Mouse (Mus musculus) thymus, postnatal 36 days (tissue): ENCODE measurements at regions not wholly inside any gene's neighbourhood (a gene's known extent, or its start where the extent isn't known, plus 50 kb on each side); places are given as distances from the start of the nearest gene placed in this dataset.

Source experiments
- DNase-seq, 2 experiments: peaks; one replicate each; pipeline ENCODE4 v3.0.0; 2022; ENCODE audit warnings: mixed read lengths in 2 of 2

DNA sequence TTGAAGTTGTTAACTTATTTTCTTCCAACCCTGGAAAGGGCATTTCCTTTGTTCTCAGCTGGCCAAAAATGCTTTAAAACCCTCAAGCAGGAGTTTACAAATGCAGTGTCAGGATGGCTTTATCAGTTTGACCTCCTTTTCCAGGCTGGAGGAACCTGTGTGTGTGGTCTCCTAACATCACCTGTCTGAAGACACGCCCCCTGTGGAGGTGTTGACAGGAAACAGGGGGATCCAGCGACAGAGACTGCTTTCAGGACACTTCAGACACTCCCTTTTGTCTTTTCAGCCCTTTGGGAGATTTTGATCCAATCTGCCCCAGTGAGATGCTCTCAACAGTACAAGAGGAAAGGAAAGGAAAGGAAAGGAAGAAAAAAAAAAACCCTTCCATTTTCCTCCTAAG is 202.5 kb upstream of the Jade1 start:
- DNase-seq: no peak

- DNase-seq: no peak
Observed at GRCm38 (mm10) chr3:41351786-41352185, 203.7 kb upstream of the Jade1 start.

GRCm38 (mm10) chr3:41351091-41351685 is 204.3 kb upstream of the Jade1 start:
- no peak for DNase-seq

DNA sequence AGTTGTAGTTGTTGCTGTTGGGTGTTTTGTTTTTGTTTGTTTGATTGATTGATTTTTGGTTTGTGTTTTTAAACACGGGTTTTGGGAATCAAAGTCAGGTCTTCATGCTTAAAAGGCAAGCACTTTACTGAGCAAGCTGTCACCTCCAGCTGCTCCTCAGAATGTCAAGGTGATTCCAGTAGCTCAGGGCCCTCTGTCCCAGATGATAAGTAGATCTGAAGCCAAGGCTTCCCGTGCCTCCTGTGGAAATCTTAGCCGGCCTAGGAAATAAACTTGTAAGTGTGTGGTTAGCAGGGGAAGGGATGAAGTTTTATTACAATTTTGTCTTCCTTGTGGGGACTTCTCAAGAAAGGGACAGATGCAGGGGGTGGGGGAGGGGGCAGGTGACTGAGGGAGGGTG is 205.2 kb upstream of the Jade1 start:
- no peak for DNase-seq

GRCm38 (mm10) chr3:41348795-41349194 is 206.7 kb upstream of the Jade1 start:
- DNase-seq: peak; percentile 40

- DNase-seq: no peak
Observed at GRCm38 (mm10) chr3:41346863-41347262, 208.7 kb upstream of the Jade1 start.

- DNase-seq: no peak
Observed at GRCm38 (mm10) chr3:41343431-41343830, 212.1 kb upstream of the Jade1 start.

DNA sequence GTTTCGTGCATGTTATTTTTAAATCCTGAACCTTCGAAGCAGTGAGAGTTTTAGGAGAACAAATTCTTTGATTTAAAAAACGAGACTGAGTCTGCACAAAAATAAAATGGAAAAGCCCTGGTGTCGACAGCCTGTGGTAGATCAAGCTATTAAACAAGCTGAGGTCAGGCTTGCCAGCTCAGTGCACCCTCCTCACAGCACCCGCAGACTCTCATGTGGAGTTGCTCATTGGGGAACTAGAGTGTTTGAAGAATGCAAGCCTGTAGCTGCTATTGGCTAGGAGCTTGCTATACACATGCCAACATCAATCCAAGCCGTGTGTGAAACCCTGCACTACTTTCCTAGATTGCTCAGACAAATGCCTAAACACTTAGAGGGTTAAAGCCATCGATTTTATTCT is 223.1 kb upstream of the Jade1 start:
- DNase-seq: peak in 1 of 2 experiments; percentile 10

DNA sequence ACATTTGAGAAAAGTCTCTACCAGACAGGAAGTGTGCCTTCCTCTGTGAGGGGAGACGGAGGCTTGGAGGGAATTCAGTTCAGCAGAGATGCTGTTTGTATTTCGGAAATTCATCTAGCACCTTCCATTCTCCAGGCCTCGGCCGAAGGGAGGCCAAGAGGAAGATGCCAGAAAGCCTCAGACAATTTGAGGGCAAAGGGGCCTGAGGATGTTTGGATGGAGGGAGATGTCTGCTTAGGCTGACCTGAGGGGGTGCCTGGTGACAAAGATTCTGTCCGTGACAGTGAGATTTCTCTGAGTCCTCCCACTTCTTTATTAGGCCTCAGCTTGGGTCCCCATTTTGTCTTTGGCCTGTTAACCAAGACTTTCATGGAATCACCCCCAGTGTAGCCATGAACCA is 225.2 kb upstream of the Jade1 start:
- no peak for DNase-seq

DNA sequence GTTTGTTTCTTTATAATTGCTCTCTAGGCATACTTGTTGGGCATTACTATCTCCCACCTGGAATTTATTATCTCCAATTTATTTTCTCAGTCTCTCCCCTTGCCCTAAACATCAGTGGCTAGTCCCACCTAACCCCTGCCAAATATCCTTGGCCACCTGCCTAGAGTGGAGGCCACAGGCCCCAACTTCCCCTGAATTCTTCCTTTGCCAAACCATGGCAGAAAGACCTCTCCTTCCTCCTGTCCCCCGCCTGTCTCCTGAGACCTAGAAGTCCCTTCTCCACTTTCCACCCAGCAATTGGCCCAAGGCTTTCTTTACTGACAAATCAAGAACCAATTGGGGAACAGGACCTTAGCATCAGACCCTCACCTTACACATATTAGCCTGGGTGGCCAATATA is 226.7 kb upstream of the Jade1 start:
- DNase-seq: no peak

GRCm38 (mm10) chr3:41326211-41327104 is 229.1 kb upstream of the Jade1 start:
- peak in 1 of 2 experiments; percentile 4 for DNase-seq

- no peak for DNase-seq
Observed at GRCm38 (mm10) chr3:41321808-41322207, 233.7 kb upstream of the Jade1 start.

DNA sequence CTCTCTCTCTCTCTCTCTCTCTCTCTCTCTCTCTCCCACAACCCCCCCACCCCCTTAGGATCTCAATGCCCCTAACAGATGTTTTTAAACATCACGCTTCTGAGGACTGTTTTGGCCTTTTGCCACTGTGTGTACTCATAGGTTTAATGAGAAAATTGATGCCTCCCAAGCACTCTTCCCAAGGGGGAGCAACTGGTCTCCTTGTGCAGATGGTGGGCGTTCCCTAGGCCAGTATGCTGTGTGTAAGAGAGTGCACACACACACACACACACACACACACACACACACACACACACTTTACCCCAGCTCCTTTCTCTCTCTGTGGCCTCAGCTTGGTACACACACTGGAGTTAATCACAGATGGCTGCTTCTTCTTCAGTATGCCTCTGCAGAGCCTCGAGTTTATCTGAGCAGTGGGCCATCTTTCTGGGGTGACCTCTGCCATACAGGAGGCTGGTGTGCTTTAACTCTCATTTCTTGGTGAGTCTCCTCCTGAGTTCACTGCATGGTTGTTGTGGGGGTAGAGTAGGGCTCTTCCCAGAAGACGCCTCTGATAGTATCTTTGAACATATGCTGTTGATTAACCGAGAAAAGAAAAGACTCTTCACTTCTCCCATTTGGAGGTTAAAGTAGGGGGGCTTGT is 236.2 kb upstream of the Jade1 start:
- no peak for DNase-seq

GRCm38 (mm10) chr3:41318232-41319131 is 235.6 kb upstream of the Pgrmc2 start:
- DNase-seq: no peak

DNA sequence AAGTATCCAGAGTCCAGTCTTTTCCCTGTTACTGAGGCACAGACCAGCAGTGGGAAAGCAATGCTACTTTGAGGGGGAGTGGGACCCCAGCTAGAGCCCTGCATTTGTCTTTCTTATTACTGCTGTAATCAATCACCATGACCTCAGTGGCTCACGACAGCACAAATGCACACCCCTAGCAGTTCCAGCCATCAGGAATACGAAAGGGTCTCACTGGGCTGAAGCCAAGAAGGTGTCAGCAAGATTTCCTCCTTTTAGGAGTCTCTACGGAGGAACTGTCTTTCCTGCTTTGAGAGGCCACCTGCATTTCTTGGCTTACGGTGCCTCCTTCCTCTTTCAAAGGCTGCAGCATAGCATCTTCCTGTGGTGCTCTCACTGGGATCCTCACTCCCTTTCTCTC is 234.3 kb upstream of the Pgrmc2 start:
- DNase-seq: no peak

- no peak for DNase-seq
Observed at GRCm38 (mm10) chr3:41312492-41312891, 229.6 kb upstream of the Pgrmc2 start.

DNA sequence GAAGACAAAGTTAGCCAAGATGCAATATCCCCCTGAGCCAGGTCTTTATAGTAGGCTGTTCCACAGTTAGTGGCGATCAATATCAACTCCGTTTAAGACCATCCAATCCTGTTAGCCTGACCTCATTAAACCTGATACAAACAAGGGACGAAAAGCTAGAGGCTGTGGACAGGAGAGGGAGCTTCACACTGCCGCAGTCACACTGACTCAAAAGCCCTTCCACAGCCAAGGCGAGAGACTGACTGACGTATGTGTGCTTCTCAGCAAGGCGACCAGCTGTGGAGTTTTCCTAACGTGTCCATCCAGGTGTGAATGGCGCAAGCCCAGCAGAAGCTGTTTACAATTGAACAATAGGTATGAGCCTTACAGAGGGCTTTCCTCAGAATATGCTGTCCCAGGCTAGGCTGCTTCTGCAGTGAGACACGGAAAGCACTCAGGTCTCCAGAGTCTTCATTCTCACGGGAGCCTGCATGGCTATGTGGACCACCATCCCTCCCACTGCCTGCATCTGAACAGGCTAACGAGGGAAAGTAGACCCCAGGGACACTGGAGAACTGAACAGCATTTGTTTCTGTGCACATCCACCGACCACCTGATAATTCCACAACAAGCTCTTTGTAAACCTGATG is 224.7 kb upstream of the Pgrmc2 start:
- no peak for DNase-seq

DNA sequence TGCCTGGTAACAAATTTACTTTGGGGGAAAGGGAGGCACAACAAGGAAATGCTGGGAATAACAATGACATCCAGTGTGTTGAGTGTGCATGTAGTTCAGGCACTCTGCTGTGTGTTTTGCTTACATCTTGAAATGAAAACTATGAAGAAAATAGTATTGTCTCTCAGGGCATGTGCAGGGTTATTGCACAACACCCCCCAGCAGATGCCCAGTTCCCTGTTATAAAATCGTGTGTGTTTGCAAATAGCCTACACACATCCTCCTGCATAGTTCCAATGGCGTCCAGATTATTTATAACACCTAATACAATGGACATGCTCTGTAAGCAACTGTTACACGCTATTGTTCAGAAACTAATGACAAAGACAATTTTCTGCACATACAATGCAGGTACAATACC is 220.0 kb upstream of the Pgrmc2 start:
- no peak for DNase-seq

GRCm38 (mm10) chr3:41298776-41299175 is 215.9 kb upstream of the Pgrmc2 start:
- no peak for DNase-seq

DNA sequence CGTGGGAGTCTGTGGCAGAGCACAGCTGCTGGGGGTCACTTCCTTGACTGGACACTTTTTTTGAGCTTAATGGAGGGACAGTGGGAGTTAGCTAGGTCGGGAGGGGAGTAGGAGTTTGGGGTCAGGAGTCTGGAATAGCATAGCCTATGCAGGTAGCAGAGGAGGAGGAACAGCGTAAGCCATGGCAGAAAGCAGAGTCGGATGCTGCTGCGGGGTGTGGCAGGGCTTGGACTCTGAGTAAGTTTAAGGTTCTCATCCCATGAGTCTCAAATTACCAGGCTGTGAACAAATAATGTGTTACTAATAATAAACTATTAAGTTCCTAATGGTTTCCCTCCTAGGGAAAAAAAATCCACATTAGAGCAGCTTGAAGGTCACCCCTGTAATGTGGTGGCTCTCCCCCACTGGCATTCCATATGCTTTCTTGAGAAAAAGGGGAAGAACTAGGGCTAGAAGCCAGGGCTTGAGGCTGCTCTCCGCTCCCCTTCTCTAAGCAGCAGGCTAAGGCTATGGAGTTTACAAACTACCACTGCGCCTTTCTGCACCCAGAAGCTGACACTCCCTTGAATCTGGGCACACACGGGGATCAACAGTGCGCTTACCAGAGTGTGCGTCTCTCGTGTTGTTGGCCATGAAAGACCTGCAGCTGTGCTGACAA is 213.4 kb upstream of the Pgrmc2 start:
- DNase-seq: no peak

DNA sequence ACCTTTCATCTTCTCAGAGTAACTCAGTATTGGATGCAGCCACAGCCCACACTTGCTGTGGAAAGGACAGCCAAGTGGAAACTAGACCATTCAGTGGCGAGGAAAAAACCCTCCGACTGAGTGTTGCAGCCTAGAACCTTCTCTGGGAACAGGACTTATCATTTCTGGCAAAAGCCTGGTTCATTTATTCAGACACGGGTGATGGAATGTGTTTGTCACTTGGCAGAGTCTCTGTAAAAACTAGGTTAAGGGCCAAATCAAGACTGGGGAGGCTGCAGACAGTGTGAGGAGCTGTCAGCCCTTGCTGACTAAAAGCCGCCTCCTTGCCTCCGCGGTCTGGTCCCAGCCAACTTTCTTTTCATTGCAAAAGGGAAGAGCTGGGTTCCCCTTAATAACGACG is 212.3 kb upstream of the Pgrmc2 start:
- no peak for DNase-seq
